27 mouse cellular contexts compared by ENCODE assay signal in the genomic region with DNA sequence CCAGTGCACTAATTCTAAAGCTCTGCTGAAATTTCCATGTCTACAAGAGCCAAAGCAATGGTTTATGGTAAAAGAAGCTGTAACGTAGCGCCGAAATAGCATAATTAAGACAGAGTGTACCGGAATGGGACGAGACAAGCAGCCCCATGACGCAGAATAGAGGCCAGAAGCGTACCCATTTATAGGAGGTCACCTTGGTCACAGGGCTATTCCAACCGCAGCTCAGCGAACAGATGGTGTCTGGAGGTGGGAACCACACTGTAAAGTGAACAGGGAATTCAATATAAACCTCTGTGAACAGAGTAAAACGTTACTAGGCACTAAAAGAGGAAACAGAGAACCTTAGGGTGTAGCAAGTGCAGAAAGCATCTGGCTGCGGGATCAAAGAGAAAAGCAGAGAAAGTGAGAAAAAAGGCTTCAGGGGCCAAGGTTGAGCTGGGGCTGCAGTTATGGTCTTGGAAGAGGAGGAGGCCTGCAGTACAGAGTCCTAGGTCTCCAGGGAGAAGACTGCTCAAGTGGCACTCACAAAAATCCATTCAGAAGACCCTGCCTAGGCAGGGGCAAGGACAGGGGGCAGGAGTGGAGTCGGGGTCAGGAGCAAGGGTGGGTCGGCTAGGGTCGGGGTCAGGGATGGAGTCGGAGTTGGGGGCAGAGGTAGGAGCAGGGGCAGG. TPM values are rescaled to one million over a fixed set of nuclear protein-coding genes. Genes with fewer than 3 reads are reported as not detected.
"Had no signal": no experiment of that assay in that cellular context is flagged by ENCODE, and none has a peak within 500 bp of the region (broad histone marks: within the 10 kb centered on the region; RNA-seq: fewer than 3 reads in every experiment).

No protein-coding gene starts in this region.

- H3K4me2 ChIP-seq: heart, embryonic 12.5 days; hindbrain, embryonic 12.5 days; hindbrain, embryonic 14.5 days; intestine, embryonic 15.5 days; liver, embryonic 11.5 days; liver, embryonic 13.5 days; liver, embryonic 15.5 days had no signal

- H3K9ac ChIP-seq: forebrain, postnatal 0 days; heart, embryonic 12.5 days; hindbrain, embryonic 12.5 days; hindbrain, embryonic 14.5 days; intestine, embryonic 15.5 days; liver, embryonic 13.5 days; liver, embryonic 15.5 days had no signal

- H3K4me3 ChIP-seq: gastrocnemius, adult 2 months; heart, embryonic 10.5 days; heart, embryonic 12.5 days; hindbrain, embryonic 10.5 days; hindbrain, embryonic 12.5 days; intestine, embryonic 15.5 days; left cerebral cortex, adult 2 months; liver, embryonic 13.5 days; liver, embryonic 15.5 days had no signal

- ATAC-seq: forebrain, postnatal 0 days; hindbrain, embryonic 16.5 days; inflammation-experienced regulatory T-cells, adult 6 months; intestine, embryonic 15.5 days; intestine, postnatal 0 days had no signal

- H3K27ac ChIP-seq: gastrocnemius, adult 2 months; heart, embryonic 10.5 days; hindbrain, embryonic 10.5 days; hindbrain, embryonic 12.5 days; hindbrain, embryonic 14.5 days; intestine, embryonic 15.5 days; left cerebral cortex, adult 2 months; liver, embryonic 13.5 days; liver, embryonic 15.5 days had no signal

- H3K4me1 ChIP-seq: heart, embryonic 12.5 days; hindbrain, embryonic 12.5 days; intestine, embryonic 15.5 days; liver, embryonic 13.5 days; liver, embryonic 15.5 days had no signal

- DNase-seq: forebrain, postnatal 0 days; gastrocnemius, adult 2 months; gastrocnemius, postnatal 10 days; gastrocnemius, postnatal 25 days; heart, adult 18-20 months; heart, postnatal 10 days; heart, postnatal 4 days; kidney, adult 18-20 months; kidney, adult 8-10 months; kidney, postnatal 14 days; kidney, postnatal 36 days; layer of hippocampus, adult 9-11 months; liver; liver, embryonic 13.5 days had no signal

- H3K36me3 ChIP-seq: heart, embryonic 10.5 days; heart, embryonic 12.5 days; hindbrain, embryonic 10.5 days; hindbrain, embryonic 12.5 days; intestine, embryonic 15.5 days; liver, embryonic 13.5 days; liver, embryonic 15.5 days had no signal

- H3K9me3 ChIP-seq: heart, embryonic 10.5 days; heart, embryonic 12.5 days; hindbrain, embryonic 10.5 days; hindbrain, embryonic 12.5 days; intestine, embryonic 15.5 days; liver, embryonic 13.5 days; liver, embryonic 15.5 days had no signal

- H3K27me3 ChIP-seq: heart, embryonic 12.5 days; hindbrain, embryonic 12.5 days; intestine, embryonic 15.5 days; liver, embryonic 13.5 days; liver, embryonic 15.5 days had no signal

RNA-seq across cellular contexts. Expression of a gene that starts 43.7 kb away (rescaled TPM):
- total RNA-seq: granulocyte monocyte progenitor cell, adult 5-6 weeks had no signal
